Mouse (Mus musculus) ovary, postnatal 10 days (tissue): Measurements from ENCODE around the gene Orm3.

Source experiments
- DNase-seq: peaks from one replicate; pipeline ENCODE4 v3.0.0; 2022; ENCODE audit warnings: low spot score

Orm3 gene

DNA sequence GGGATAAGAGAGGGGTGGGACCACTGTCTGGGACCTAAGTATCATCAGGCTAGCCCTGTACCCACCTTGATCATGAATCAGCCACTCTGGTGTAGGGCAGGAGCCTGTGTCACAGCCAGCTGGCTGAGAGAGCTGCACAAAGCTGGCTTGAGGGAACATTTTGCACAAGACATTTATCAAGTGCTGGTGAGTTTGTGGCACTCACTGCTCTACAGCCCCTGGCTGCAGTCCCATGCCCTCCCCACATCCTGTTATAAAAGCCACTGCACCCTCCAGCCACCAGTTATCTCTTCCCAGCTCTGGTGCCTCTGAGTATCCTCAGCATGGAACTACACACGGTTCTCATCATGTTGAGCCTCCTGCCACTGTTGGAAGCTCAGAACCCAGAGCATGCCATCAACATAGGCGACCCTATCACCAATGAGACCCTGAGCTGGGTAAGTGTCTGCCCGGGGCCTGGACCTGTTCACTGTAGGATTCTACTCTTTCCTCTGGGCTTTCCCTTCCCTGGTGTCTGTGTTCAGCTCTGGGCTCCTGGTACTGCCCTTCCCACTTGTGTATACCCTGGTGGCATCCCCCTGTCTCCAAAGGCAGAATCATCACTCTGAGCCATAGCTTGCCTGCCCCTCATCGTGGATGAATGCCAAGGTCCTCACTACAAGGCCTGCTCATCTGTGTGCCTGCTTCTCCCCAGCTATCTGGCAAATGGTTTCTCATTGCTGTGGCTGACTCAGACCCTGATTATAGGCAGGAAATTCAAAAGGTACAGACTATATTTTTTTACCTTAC, at the start of gene Orm3:
Gene Orm3, plus strand, starts transcription at position 286 of the 789 bp plus-strand sequence.
- no peak for DNase-seq

DNA sequence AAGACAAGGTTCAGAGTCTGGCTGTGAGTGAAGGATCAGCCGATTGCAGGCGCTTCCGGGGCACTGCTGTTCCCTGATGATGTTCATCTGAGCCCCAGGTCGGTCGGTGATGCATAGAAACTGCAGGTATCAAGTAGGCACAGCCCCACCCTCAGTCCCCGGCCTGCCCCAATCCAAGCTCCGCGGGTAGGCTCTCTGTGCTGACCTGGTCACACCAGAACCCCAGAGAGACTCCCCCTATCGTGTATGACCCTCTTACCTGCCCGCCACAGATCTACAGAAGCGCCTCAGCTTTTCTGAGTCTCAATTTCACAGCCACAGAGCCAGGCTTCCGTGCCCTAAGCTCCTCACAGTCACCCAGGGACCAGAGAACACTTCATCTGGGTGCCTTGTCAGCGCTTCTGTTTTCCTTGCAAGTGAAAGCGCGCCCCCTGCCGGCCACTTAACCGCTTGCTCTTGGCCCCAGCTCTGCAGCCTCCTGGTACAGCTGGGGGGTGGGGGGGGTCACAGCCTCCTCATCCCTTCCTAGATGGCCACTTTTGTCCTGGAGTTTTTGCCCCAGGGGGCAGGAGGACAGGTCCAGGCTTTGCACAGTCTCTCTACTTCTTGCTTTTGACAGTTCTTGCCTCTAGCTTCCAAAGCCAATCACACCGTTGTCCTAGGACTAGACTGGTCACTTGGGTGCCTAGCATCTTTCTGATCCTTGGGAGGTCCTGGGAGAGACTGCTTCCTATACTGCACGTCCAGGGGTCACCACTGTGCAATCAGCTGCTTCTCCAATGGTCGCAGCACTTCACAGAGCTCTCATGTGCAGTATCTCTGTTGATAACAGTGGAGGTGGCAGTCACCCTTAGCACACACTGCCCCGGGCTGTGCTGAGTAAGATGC, 48.5 kb upstream of the Orm3 start:
- DNase-seq: peak; percentile 82

DNA sequence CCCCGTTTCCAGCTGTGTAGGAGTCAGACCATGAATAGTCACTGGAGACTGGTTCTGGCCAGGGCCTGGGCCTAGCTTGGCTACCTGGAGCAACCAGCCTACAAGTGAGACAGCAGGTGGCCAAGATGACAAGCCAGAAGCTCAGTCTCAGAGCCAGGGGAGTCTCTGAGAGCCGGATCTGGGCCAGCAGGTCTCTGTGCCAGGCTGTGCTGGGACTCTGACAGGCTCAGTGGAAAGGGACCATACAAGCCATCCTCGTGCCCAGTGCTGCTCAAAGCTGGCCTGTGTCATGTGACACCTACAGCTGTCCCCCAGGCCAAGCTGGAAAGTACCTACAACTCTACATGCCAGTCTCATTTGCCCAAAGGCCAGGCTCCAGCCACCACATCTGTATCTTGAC, 47.6 kb upstream of the Orm3 start:
- DNase-seq: no peak

DNA sequence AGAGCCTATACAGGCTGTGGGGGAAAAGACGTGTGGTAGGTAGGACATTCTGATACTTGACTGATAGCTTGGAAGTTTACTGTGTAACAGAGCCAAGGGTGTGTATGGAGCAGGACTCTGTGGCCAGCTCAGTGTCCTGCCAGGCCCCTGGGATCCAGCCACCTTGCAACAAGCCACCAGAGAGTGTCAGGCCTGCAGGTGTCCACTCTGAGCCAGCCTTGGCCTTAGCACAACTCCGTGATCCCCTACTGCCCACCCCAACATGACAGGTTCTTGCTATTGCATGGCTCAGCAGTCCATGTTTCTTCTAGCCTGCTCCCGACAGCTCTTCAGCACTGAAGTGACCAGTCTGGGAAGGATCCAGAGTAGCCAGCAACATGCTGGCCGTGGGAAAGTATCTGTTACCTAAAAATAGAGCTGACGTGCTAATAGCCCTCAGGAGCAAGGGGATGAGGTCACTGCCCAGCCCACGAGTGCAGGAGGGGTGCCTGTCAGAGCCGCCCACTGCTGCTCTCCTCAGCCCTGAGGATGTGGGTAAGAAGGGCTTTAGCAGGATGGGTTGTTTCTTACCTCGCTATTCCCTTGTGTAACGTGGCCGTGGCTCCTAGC, 45.6 kb upstream of the Orm3 start:
- DNase-seq: no peak

DNA sequence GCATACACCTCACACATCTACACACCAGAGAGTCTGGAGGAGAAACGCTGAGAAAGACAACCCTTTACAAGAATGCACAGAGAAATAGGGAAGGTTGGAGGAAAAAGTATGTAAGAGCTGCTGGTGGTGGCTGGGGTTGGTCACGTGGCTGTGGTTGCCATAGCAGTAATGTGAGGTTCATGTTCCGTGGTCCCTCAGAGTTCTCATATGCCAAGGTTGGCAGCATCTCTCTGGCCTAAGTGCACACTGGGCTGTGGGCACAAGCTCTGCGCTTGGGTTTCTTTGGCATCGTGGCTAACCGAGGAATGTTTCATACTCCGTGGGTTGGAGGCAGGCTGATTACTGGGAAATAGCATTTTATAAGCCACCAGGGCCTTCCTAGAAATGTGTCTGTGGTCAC, 44.5 kb upstream of the Orm3 start:
- no peak for DNase-seq

DNA sequence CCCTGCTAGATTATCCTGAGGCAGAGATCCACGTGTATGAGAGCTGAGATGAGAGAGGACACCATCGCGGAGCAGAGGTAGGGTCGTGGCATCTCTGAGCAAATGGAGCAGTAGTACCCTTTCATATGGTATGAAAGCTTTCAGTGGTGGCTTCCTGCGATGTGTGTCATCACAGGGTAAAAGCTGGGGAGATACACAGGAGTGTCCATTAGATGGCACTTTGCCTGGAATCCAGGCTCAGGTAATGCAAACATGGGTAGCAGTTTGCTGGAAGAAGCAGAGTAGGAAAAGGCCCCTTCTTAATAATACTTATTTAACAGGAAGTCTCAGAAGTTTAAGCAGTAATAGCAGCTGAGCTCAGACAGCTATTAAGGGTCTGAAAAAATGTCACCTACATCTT, 41.9 kb upstream of the Orm3 start:
- DNase-seq: no peak

DNA sequence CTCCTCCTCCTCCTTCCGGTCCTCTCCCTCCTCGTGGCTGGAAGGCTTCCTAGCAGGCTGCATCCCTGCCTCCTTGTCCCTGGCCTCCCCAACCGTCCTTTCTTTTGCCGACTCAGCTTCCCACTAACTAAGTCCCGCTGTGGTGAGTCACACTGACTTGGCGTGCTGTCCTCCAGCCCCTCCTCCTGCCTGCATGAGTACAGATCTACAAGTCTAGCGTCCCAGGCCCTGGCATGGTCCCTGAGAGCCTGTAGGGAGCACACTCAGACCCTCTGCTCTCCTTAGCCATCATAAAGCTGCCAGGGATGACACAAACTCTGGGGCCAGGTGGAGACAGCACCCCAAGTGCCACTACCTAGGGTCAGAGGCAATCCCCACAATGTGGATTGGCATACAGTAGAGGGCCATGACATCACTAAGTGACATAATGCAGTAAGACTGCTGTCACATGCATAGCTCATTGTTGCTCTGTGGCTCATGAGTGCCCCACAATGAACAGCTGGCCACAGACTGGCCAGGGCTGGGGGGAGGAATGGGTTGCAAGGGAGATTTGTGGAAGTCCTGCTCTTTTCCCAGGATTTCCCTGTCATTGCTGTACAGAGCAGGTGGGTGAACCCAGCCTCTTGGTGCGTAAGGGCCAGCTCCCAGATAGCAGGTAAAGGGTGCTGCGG, 39.8 kb upstream of the Orm3 start:
- DNase-seq: no peak

DNA sequence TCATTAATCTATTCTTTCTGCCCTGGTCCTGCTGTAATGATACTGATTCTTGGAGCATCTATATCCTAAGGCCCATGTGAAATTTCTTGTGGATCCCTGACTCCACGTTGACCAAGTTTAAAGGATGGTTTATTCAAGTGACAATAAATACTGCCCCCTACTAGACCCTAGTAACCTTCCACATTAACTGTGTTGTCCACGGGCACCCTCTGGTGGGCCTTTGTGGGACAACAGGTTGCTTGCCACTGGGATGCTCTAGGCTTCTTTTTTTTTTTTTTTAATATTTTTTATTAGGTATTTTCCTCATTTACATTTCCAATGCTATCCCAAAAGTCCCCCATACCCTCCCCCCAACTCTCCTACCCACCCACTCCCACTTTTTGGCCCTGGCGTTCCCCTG, 36.4 kb upstream of the Orm3 start:
- DNase-seq: peak; percentile 42

DNA sequence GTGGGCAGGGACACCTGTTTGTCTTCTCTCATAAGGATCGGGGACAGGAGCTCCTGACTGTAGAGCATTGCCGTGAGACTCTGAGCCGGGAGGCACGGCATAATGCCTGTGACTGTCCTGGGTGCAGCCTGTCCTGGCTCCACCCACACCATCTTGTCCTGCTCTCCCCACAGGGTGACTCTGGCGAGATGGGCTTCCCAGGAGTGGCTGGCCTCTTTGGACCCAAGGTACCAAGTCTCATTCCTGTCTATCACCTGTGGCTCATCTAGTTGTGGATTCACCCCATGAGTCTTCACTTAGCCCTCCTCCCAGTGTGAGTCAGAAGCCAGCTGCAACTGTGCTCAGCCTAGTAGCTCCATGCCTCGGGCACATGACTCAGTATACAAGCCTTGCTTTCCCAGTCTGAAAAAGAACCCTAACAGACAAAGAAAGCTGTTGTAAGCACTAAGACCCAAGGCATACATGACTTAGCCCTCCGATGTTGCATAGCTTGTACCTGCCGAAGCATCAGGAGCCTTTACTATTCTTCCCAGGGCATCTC, 32.6 kb upstream of the Orm3 start:
- no peak for DNase-seq

DNA sequence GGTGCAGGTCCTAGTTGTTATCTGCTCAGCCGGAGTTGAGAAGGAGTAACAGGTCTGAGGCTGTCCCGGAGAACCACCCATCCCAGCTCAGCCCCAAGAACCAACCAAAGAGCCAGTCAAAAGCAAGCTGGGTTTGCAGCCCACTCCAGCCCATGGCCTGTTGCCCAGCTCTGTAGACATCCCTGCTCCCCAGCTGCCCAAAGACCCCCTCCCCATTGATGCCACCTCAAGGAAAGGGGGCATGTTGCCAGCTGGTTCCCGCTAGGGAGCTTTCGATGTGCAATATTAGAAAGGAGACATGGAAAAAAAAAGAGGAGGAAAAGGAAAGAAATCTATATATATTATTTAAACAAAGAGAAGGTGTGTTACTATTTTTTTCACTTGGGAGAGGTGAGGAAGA, 22.6 kb upstream of the Orm3 start:
- DNase-seq: no peak

DNA sequence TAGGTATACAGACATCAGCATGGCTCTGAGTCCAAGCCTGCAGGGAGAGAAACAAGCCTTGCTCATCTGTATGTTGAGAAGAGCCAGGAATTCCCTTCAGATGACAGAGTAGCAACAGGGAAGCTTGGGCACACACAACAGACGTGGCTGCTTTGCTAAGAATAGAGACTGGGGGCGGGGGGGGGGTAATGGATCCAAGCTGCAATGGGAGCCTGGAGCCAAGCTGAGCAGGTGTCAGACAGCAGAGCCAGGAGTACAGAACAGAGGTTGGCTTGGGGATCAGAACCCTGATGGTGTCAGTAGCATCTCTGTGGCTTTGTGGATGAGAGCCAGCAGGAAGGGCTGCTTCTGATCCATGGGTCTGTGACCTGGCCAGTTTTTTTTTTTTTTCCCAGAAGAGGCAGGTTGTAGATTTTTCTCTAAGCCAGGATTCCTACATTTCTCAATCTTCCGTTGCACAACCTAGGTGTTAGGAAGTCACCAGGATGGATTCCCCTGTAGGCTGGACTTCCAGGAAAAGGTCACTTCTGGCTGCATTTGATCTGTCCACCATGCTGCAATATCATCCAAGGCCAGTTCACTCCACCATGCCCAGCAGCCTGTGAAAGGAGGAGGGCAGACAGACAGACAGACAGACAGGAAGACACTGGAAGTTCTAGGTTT, 17.4 kb upstream of the Orm3 start:
- no peak for DNase-seq

DNA sequence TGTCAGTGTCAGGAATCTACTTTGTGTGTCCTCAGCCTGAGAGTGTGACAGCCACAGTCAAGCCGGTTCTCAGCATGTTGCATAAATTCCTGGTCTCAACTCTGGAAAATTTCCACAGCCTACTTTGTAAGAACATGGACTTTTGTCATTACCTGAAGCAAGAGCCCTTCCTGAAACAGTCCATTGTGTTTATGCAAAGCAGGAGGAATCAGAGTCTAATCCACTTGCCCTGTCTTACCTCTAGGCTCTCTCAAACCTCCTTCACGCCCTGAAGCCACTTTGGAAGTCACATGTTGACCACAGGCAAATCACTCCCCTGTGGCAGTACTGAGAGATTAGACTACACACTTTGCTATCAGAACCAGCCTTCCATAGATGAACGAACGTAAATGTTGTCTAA, 13.5 kb upstream of the Orm3 start:
- no peak for DNase-seq

DNA sequence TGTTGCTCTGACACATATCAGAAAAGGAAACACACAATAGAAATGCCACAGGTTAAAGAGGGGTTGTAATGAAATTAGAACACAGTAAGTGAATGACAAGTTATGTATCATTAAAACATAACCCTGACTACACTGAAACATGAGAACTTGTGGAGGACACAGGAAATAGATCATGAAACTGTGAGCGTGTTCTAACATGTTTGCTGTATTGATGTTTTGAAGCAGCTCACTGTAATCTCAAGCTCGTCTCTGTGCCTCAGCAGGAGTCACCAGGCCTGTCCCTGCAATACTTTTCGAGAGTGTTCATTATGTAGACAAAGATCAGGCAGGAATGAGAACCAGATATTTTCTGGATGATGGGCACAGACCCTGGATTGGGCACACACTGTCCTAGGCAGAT, 12.4 kb upstream of the Orm3 start:
- no peak for DNase-seq

DNA sequence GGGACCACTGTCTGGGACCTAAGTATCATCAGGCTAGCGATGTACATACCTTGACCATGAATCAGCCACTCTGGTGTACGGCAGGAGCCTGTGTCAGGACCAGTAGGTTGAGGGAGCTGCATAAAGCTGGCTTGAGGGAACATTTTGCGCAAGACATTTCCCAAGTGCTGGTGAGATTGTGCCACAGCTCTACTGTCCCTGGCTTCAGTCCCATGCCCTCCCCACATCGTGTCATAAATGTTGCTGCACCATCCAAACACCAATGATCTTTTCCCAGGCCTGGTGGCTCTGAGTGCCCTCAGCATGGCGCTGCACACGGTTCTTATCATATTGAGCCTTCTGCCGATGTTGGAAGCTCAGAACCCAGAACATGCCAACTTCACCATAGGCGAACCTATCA, 11.7 kb upstream of the Orm3 start, which contains the start of gene Orm1:
Gene Orm1, plus strand, starts transcription at position 266 of the 400 bp plus-strand sequence.
- DNase-seq: no peak

DNA sequence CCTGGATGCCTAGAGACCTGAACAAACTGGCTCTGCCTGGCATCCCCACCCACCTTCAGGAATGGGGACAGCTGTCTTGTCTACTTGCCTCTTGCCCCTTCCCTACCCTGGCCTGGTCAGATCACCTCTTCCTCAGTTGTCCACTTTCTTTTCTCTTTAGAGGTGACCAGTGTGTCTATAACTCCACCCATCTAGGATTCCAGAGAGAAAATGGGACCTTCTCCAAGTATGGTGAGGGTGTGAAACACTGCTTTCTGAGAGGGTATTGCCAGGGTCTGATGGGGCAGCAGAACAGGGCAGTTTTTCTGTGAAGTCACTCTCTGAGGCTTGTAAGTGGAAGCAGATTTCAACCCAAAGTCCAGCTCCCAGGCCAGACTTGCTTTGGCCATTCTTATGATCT, 10.7 kb upstream of the Orm3 start:
- no peak for DNase-seq

DNA sequence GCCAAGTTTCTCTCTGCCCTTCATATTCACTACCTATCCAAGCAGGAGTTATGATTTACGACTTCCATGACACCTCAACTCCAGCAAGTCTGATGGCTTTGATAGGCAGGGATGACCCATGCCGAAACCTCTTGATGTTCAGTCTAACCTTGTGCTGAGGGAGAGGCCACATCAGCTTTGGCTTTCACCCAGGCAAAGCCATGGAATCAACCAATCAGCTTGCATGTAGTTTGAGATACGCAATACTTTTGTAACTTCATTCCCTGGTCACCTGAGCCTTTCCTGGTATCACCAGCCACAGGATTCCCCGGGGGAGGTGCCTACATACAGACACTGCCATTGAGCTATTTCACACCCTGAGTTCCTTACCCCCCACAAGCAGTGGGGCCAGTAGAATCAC, 9.3 kb upstream of the Orm3 start:
- no peak for DNase-seq

DNA sequence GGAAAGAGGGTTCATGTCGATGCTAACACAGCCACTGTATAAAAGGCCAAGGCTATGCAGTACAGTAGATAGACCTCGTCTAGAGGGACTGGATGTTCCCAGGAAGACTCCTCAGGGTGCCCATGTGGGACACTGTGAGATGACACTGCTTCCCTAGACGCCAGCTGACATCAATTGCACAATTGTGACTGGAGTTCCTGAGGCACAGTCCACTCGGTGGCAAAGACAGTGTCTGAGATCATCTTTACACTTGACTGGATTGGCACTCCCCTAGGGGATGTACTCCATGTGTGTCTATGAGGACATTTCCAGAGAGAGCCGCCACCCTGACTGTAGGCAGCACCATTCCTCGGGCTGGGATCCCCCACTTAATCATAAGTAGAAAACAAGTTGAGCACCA, 7.4 kb upstream of the Orm3 start:
- DNase-seq: no peak

DNA sequence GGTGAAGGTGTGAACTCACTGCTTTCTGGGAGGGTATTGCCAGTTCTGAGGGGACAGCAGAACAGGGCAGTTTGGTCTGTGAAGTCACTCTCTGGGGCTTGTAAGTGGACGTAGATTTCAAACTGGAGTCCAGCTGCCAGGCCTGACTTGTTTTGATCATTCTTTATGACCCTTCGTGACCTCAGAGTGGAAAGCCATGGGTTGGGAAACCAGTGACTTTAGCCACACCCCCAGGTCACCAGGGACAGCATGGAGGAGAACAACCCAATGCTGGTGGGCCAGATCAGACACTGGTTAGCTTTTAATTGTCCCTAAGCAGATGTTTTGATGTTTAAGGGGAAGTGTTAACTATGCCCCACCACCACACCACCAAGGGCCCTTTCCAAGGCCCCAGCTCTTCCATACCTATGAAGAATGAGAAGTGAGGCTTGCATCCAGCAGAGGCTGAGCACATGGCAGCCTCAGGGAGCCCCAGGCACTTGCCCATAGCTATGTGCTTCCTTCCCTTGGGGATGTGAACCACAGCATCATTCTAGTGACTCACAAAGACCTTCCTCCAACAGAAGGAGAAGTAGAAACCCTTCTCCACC, 1.1 kb downstream of the Orm3 start:
- no peak for DNase-seq

DNA sequence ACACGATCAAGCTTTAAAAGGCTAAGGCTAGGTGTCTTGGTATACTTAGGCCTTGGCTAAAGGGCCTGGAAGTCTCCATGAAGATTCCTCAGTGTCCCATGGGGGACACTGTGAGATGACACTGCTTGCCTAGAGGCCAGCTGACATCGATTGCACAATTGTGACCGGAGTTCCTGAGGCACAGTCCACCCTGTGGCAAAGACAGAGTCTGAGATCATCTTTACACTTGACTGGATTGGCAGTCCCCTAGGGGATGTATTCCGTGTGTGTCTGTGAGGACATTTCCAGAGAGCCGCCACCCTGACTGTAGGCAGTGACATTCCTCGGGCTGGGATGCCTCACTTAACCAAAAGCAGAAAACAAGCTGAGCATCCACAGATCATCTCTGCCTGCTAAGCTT, 3.9 kb downstream of the Orm3 start:
- no peak for DNase-seq

DNA sequence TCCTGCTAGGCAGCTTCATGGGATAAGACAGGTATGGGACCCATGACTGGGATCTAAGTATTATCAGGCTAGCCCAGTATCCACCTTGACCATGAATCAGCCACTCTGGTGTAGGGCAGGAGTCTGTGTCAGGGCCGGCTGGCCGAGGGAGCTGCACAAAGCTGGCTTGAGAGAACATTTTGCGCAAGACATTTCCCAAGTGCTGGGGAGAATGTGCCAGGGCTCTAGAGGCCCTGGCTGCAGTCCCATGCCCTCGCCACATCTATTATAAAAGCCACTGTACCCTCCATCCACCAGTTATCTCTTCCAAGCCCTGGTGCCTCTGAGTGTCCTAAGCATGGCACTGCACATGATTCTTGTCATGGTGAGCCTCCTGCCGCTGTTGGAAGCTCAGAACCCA, 6.2 kb downstream of the Orm3 start, which contains the start of gene Orm2:
Gene Orm2, plus strand, starts transcription at position 300 of the 400 bp plus-strand sequence.
- DNase-seq: no peak

DNA sequence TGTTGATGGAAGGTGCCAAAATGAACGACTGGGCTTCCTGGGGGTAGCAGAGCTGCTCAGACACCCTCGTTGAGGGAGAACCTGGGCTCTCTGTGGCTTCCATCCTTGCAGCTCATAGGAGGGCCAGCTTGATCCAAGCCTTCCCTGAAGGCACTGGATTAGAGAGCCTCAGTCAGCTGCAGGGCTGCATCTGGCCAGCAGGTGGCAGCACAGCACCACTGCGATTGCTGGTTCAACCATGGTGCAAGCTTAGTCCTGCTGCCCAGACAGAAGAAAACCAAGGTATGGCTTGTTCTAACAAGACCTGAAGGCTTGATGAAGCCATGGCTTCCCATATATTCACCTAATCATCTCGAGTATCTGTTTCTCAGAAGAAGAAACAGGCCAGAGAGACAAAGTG, 12.6 kb downstream of the Orm3 start:
- DNase-seq: peak; percentile 75
